Mouse (Mus musculus) kidney, postnatal 14 days (tissue): ENCODE results near the gene Sun1.

Experiments
- DNase-seq: peaks from one replicate; pipeline ENCODE4 v3.0.0; 2022; ENCODE audit warnings: mixed read lengths

The Sun1 gene

DNA sequence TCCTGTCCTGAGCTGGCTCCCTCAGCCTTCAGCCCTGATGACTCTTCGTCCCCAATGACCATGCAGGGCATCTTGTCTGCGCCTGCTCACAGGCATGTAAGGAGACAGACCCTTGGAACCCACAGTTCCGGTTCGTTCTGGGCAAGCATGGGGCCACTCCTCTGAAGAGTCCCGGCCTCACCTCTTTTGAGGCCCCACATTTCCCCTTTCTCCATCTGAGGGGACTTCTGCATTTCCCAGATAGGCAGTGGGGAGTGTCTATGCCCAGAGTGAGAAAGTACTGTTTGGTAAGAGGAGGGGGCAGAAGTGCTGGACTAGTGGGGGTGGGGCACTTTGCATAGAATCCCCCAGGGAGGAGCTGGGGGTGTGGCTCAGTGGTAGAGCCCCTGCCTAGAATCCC lies 86.7 kb downstream of the Sun1 start:
- DNase-seq = no peak

DNA sequence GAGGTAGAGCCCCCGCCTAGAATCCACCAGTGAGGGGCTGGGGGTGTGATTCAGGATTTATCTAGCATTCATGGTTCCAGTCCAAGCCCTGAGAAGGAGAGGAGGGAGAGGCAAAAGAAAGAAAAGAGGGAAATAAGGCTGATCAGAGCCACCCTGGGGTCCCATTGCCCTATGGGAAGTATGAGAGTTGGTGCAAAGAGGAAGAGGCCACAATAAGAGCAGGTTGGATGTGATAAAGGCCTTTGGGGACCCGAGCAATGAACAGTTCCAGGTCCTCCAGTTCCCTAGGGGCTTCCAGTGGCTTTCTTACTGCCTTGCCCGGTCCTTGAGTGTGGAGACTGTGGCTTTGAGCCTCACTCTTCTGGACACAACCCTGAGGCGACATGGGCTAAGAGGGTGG lies 87.3 kb downstream of the Sun1 start:
- DNase-seq = no peak

DNA sequence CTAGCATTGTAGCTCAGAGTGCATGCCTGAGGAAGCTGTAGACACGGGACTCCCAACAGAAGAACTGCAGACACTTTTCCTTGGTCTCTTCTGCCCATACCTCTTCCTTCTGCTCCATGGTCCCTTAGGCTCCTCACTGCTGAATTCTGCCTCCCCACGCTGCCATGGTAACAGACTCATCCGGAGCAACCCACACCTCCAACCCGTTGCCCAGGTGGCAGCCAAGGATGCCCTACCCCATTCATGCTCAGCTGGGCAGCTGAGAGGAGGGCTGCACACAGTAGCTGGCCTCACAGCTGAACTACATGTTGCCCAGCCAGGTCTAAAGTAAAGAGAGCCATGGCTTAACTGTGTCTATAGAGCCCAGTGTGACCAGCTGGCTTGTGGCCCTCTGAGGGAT lies 88.2 kb downstream of the Sun1 start:
- no peak for DNase-seq

DNA sequence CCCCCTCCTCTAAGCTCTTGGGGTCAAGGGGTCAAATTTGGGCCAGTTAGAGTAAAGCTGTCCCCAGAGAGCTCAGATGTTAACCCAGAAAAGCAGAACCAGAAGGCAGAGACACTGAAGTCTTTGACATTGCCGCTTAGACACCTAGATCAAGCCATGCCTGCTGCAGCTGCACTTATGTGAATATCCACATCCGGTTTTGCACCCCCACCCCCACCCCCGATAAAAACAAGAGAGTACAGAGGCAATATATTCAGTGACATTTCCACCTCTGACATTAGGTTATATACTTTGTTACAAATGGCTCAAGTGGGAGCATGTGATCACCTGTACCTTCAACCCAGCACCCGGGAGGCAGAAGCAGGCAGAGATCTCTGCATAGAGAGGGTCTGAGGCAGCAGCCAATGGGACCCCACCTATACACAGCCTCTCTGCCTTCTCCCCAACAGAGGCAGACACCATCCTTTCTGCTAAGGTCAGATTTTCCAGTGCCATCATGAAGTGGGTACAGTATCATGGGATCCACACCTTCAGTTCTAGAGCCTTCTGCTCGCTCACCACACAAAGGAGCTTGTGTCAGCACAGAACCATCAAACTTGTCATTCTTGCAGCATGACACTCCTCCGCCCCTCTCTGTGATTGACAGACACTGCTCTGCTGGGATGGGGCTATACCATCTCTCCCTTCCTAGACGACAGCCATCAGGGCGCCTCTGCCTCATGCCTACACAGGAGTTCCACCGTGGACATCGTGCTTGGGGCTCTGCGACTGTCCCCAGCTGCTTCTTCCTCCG lies 90.2 kb downstream of the Sun1 start:
- no peak for DNase-seq

DNA sequence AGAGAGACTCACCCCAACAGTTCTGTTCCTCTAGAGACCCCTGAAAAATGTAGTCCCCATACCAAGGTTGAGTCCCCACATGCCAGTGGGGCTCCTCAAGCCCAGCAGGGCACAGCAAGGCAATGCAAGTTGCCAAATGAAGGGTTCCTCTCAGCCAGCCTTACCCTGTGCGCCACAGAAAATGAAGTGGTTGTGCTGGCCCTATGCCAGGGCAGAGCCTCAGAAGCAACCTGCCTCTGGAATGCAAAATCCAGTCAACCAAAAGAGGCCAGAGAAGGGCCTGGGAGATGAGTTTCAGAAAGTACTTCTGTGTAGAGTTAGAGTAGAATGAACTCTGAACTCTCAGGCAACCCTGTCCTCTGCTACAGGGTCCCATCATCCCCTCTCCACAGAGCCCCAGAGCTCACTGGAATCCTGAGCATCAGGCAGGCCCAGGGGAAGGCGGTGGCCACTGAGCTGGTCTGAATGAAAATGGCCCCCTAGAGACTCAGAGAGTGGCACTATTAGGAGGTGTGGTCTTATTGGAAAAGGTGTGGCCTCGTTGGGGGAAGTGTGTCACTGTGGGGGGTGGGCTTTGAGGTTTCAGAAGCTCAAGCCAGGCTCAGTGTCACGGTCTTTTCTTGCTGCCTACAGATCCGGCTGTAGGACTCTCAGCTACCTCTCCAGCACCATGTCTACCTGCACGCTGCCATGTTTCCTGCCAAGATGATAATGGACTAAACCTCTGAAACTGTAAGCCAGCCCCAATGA lies 91.5 kb downstream of the Sun1 start:
- peak; percentile 69 for DNase-seq

DNA sequence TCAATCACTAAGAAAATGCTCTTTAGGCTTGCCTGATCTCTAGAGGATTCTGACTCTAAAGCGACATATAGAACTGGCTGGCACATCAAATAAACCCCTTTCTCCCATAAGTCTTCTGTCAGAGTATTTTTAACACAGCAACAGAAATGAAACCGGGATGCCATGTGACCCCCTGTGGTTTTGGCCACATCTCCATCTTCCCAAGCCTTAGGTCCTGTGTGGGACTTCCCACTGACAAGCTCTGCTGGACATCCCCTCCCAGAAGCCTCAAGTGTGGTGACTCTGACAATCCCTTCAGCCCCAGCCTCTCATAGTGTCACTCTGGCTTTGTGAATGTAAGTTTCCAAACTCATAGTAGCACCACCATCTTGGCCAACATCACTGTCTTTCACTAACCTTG lies 93.7 kb downstream of the Sun1 start:
- DNase-seq = no peak

DNA sequence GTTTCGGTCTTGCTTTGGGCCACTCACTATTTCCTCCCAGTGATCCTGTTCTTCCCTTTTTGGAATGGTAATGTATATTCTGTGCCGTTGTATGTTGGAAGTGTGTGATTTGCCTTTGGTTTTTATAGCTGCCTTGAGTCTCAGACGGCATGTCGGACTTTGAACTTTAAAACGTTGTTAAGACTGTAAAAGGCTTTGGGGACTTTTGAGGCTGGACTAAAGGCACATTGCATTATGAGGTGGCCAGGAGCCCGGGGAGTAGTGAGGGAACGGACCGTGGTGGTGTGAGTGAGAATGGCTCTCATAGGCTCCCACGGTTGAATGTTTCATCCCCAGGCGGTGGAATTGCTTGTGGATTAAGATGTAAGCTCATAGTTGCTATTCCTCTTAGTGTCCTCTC lies 96.7 kb downstream of the Sun1 start:
- DNase-seq = no peak

DNA sequence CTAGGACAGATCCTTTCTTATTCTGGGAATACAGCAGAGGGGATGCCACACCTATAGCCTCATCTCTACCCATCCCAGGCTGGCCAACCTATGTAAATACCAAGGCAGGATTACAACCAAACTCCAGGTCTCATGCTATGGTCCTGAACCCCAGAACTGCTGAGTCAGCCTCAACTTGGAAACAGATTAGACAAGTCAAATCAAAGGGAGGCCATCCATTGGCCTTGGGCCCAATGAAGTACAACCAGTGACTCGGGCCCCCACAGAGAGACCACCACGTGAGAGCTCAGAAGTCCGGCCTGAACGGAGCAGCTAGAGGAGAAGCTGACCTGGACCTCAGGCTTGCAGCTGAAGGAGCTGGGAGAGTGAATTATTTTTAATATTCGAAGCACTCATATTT lies 97.3 kb downstream of the Sun1 start:
- no peak for DNase-seq
